Mouse (Mus musculus): Measurements from ENCODE around the gene Rnf186. TPM values are rescaled to one million over a fixed set of nuclear protein-coding genes. Genes with fewer than 3 reads are reported as not detected.

Gene Rnf186
- polyA plus RNA-seq (2015; fragmentation: Nextera tagmentation; extraction: Ambion mirVana): not detected in 2 replicates

DNA sequence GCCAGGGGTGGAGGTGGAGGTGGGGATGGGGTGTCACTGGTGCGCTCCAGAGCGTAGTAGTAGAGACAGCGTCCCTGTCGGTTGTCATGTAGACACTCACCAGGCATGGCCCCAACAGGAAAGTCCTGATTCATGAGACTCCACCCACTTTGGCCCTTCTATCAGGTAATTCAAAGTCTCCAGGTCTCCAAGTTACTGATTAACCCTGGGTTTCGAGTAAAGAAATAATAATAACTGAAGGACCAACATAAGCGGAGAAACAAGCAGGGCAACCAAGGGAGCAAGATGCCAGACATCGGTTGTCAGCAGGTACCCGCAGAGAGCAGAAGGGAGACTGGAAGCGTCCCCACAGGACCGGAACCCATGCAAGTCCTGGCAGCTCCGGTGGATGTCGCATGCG, at the start of gene Rnf186:
TSS of gene Rnf186 (plus strand) at position 247 of the 400 bp plus-strand sequence.
- Histone ChIP-seq H3K4me1 (ENCODE audit: control insufficient read depth, insufficient read depth, low read depth, low read length) (0 out of 2 replicates have a peak, but pooled peaks cover under 1% of the 10 kb centered on the region), H3K9me3 (ENCODE audit: control insufficient read depth, low read length) (no peaks in the 10 kb centered on the region), H3K4me2 (ENCODE audit: low read length) (no peak within 1 kb of the TSS), H3K4me3 (ENCODE audit: low read length) (no peak within 1 kb of the TSS), H3K27me3 (replicated peaks; ENCODE audit: control insufficient read depth, insufficient read depth, low read length) (no peaks in the 10 kb centered on the region), H3K9ac (ENCODE audit: low read depth, low read length) (no peak within 1 kb of the TSS), H3K36me3 (ENCODE audit: control insufficient read depth, insufficient read depth, low read length) (no peaks in the 10 kb centered on the region), H3K27ac (ENCODE audit: low read depth, low read length) (no peak within 1 kb of the TSS)
- no peak for ATAC-seq
- 90% methylated on average over 13 of the region's 13 CpGs for WGBS

DNA sequence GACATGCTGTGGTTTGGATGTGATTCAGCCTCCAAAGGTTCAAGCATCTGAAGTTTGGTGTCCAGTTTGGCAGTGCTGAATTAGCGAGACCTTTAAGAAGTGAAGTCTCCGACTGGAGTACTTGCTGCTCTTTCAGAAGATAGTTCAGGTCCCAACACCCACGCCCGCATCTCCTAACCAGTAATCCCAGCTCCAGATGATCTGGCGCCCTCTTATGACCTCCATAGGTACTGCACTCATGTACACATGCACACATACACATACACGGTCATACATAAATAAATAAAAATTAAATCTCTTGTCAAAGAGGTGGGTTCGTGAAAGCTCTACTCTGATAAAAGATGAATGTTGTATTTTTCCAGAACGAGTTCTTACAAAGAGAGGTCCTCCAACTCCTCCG, 49.6 kb upstream of the Rnf186 start:
- Histone ChIP-seq H3K27me3 (replicated peaks; ENCODE audit: control insufficient read depth, insufficient read depth, low read length) (no peaks in the 10 kb centered on the region), H3K27ac (ENCODE audit: low read depth, low read length) (no peak overlapping the region), H3K36me3 (ENCODE audit: control insufficient read depth, insufficient read depth, low read length) (no peaks in the 10 kb centered on the region), H3K4me3 (ENCODE audit: low read length) (no peak overlapping the region), H3K4me1 (ENCODE audit: control insufficient read depth, insufficient read depth, low read depth, low read length) (peaks cover 14% of the 10 kb centered on the region), H3K9ac (ENCODE audit: low read depth, low read length) (no peak overlapping the region), H3K4me2 (ENCODE audit: low read length) (no peak overlapping the region), H3K9me3 (ENCODE audit: control insufficient read depth, low read length) (no peaks in the 10 kb centered on the region)
- 88% methylated on average over 9 of the region's 9 CpGs for WGBS
- ATAC-seq: no peak

DNA sequence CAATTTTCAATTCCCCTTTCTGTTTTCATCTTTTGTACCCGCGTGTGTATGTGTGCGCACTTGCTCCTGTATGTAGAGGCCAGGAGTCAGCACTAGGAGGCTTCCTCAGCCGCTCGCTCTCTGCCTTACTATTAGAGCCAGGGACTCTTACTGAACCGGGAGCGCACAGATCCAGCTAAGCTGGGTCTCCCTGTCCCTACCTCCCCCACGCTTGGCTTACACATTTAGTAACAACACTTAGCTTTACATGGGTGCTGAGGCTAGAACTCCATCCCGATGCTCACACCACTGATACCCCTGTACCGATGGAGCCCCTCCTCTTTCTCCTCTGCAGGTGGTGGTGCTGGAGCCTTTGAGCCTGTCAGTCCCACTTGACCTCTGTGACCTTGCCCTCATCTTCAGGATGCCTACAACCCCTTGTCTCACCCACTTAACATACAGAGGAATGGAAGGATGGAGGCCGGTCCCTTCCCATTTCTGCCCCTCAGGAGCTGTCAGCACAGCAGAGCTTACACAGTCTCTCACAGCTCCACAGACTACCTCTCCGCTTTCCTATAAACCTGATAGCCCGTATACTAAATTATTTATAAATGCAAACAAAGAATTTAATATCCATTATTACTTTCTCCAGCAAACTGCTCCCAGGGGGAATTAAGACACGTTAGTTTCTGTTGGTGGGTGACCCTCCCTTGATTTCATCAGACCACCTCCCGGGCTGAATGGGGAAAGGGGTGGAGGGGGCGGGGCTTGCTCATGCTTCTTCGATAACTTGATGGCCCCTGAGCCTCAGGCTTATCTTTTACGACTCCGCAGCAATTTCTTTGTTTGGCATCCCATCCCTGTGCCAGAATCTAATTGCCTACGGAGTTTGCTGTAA, 45.4 kb upstream of the Rnf186 start:
- Histone ChIP-seq H3K4me2 (ENCODE audit: low read length) (peak overlapping the region; percentile 62), H3K27ac (ENCODE audit: low read depth, low read length) (no peak overlapping the region)
- peak; percentile 59 for ATAC-seq

DNA sequence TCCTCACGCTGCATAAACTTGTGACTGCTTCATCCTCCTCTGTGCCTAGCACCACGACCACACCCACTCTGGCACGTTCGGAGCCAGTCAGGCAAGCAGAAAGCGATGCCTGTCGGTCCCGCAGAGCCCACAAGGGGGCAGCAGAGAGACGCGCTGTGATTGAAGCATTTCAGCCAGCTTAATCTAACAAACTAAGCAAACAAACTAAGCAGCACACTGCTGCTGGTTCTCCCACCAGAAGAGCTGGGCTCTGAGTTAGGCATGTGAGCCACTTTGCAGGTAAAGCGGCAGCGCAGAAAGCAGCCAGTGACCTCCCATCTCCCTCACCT, 44.8 kb upstream of the Rnf186 start:
- no peak overlapping the region for H3K27ac ChIP-seq (ENCODE audit: low read depth, low read length)
- H3K4me3 ChIP-seq (ENCODE audit: low read length): peak overlapping the region; percentile 36
- ATAC-seq: peak; percentile 88
- H3K9ac ChIP-seq (ENCODE audit: low read depth, low read length): peak overlapping the region; percentile 57
- 2% methylated on average over 11 of the region's 11 CpGs for WGBS
- H3K27me3 ChIP-seq (replicated peaks; ENCODE audit: control insufficient read depth, insufficient read depth, low read length): no peaks in the 10 kb centered on the region
- no peaks in the 10 kb centered on the region for H3K9me3 ChIP-seq (ENCODE audit: control insufficient read depth, low read length)
- no peaks in the 10 kb centered on the region for H3K36me3 ChIP-seq (ENCODE audit: control insufficient read depth, insufficient read depth, low read length)
- H3K4me2 ChIP-seq (ENCODE audit: low read length): peak overlapping the region; percentile 62
- peaks cover 6% of the 10 kb centered on the region for H3K4me1 ChIP-seq (ENCODE audit: control insufficient read depth, insufficient read depth, low read depth, low read length)

More for the DNA sequence above, 45.4 kb upstream of the Rnf186 start:
- H3K9me3 ChIP-seq (ENCODE audit: control insufficient read depth, low read length): no peaks in the 10 kb centered on the region
- peak overlapping the region; percentile 36 for H3K4me3 ChIP-seq (ENCODE audit: low read length)
- no peaks in the 10 kb centered on the region for H3K27me3 ChIP-seq (replicated peaks; ENCODE audit: control insufficient read depth, insufficient read depth, low read length)
- 32% methylated on average over 20 of the region's 20 CpGs for WGBS
- no peaks in the 10 kb centered on the region for H3K36me3 ChIP-seq (ENCODE audit: control insufficient read depth, insufficient read depth, low read length)
- H3K4me1 ChIP-seq (ENCODE audit: control insufficient read depth, insufficient read depth, low read depth, low read length): peaks cover 6% of the 10 kb centered on the region
- peak overlapping the region; percentile 57 for H3K9ac ChIP-seq (ENCODE audit: low read depth, low read length)

DNA sequence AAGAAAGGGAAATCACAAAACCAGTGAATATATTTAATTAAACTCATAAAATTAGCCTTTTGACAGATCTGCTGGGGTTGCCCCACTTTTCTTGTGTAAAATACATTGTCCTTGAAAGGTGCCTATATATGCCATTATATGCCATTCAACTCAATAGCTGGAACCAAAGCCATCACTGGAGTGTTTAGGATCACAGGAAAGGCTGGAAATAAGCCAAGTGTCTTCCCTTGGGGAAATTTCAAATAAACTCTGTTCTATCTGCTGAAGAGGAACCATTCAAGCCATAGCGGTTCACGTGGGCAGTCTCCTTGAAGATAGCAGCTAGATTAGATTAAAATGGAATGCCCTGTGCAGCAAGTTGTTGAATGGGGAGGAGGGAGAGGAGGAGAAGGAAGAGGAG, 41.4 kb upstream of the Rnf186 start:
- peaks cover 6% of the 10 kb centered on the region for H3K4me1 ChIP-seq (ENCODE audit: control insufficient read depth, insufficient read depth, low read depth, low read length)
- H3K9me3 ChIP-seq (ENCODE audit: control insufficient read depth, low read length): no peaks in the 10 kb centered on the region
- no peak for ATAC-seq
- 54% methylated on average over 2 of the region's 2 CpGs for WGBS
- no peak overlapping the region for H3K4me2 ChIP-seq (ENCODE audit: low read length)
- no peaks in the 10 kb centered on the region for H3K36me3 ChIP-seq (ENCODE audit: control insufficient read depth, insufficient read depth, low read length)
- H3K27me3 ChIP-seq (replicated peaks; ENCODE audit: control insufficient read depth, insufficient read depth, low read length): no peaks in the 10 kb centered on the region
- no peak overlapping the region for H3K4me3 ChIP-seq (ENCODE audit: low read length)
- no peak overlapping the region for H3K27ac ChIP-seq (ENCODE audit: low read depth, low read length)
- H3K9ac ChIP-seq (ENCODE audit: low read depth, low read length): no peak overlapping the region

DNA sequence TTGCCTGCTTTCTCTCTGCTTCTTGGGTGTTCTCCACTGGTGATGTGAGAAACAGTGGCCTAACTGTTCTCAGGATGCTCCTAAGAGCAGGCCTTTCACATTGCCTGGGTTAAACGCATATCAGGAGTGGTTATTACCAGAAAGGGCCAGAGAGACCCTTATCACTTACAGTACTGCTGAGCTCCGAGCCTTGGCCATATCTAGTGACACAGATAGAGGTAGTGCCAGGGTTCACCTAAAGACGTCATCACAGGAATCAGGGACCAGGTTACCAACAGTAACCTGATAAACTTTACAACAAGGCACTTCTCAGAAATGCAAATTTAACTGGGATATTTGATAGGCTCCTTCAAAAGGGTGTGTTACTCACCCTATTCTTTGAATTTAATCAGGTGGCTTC, 33.0 kb upstream of the Rnf186 start:
- no peaks in the 10 kb centered on the region for H3K36me3 ChIP-seq (ENCODE audit: control insufficient read depth, insufficient read depth, low read length)
- H3K4me1 ChIP-seq (ENCODE audit: control insufficient read depth, insufficient read depth, low read depth, low read length): no peaks in the 10 kb centered on the region
- no peak for ATAC-seq
- 86% methylated on average over 3 of the region's 3 CpGs for WGBS
- no peak overlapping the region for H3K4me3 ChIP-seq (ENCODE audit: low read length)
- no peak overlapping the region for H3K4me2 ChIP-seq (ENCODE audit: low read length)
- no peak overlapping the region for H3K9ac ChIP-seq (ENCODE audit: low read depth, low read length)
- H3K9me3 ChIP-seq (ENCODE audit: control insufficient read depth, low read length): no peaks in the 10 kb centered on the region
- no peak overlapping the region for H3K27ac ChIP-seq (ENCODE audit: low read depth, low read length)
- no peaks in the 10 kb centered on the region for H3K27me3 ChIP-seq (replicated peaks; ENCODE audit: control insufficient read depth, insufficient read depth, low read length)

DNA sequence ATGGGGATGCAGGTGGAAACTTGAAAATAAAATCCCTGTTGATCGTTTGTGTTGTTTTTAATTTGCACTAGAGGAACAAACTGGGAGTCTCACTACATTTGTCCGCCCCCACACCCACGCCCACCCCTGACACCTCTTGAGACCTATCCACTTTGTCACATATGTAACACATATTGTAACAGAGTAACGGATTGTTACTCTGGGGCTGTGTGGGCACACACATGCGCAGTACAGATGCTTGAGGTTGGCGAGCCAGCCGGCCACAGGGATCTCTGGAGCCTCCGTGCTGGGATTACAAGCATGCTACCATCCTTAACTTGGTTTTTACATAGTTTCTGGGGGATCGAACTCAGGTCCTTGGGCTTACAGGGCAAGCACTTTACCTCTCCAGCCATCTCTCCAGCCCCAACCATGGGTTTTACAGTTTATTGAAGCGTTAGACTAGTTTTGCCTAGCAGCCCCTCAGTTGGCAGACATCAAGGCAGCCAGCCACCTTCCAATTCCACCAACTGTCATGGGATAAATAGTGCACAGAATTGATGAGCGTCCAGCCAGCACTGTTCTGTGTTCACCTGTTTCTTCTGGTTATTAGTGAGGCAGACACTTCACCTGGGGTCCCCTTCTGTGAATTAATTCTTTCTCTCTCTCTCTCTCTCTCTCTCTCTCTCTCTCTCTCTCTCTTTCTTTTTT, 32.3 kb upstream of the Rnf186 start:
- no peaks in the 10 kb centered on the region for H3K9me3 ChIP-seq (ENCODE audit: control insufficient read depth, low read length)
- no peaks in the 10 kb centered on the region for H3K4me1 ChIP-seq (ENCODE audit: control insufficient read depth, insufficient read depth, low read depth, low read length)
- ATAC-seq: no peak
- H3K9ac ChIP-seq (ENCODE audit: low read depth, low read length): no peak overlapping the region
- no peak overlapping the region for H3K27ac ChIP-seq (ENCODE audit: low read depth, low read length)
- H3K36me3 ChIP-seq (ENCODE audit: control insufficient read depth, insufficient read depth, low read length): no peaks in the 10 kb centered on the region
- no peak overlapping the region for H3K4me2 ChIP-seq (ENCODE audit: low read length)
- 87% methylated on average over 11 of the region's 11 CpGs for WGBS
- H3K27me3 ChIP-seq (replicated peaks; ENCODE audit: control insufficient read depth, insufficient read depth, low read length): no peaks in the 10 kb centered on the region
- H3K4me3 ChIP-seq (ENCODE audit: low read length): no peak overlapping the region

DNA sequence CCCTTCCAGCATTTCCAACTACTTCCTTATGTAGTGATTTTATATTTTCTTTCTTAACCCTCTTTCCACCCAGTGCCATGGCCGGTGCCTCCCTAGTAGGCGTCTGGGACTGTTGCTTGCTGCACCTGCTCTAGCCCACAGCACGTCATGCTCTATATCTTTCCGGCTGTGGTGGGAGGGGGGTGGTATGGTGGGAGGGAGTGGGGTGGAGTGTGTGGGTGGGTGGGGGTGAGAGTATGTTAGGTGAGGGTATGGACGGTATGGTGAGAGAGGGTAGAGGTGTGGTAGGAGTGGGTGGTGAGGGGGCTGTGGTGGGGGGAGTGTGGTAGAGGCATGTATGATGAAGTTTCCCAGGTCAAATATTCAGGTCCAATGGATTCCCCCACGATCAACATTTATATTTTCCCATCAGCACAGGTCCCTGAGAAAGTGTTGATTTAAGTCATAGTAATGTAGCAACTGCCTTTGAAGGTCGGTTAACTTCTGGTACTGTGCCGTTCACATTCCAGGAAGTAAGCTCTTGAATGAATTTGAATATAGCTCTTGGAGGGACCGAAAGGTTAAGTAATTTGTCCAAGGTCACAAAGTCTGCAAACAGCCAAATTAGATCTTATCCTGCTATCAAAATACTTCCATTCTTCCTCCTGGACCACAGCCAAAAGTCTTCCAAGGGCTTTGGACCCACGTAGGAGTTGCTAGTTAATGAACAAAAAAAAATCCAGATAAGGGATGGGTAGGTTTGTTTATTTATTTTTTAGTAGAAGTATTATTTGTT, 28.2 kb upstream of the Rnf186 start:
- 78% methylated on average over 10 of the region's 10 CpGs for WGBS
- no peak for ATAC-seq
- H3K9me3 ChIP-seq (ENCODE audit: control insufficient read depth, low read length): no peaks in the 10 kb centered on the region
- no peak overlapping the region for H3K4me2 ChIP-seq (ENCODE audit: low read length)
- no peak overlapping the region for H3K9ac ChIP-seq (ENCODE audit: low read depth, low read length)
- no peak overlapping the region for H3K27ac ChIP-seq (ENCODE audit: low read depth, low read length)
- H3K27me3 ChIP-seq (replicated peaks; ENCODE audit: control insufficient read depth, insufficient read depth, low read length): no peaks in the 10 kb centered on the region
- no peak overlapping the region for H3K4me3 ChIP-seq (ENCODE audit: low read length)
- no peaks in the 10 kb centered on the region for H3K36me3 ChIP-seq (ENCODE audit: control insufficient read depth, insufficient read depth, low read length)
- no peaks in the 10 kb centered on the region for H3K4me1 ChIP-seq (ENCODE audit: control insufficient read depth, insufficient read depth, low read depth, low read length)

DNA sequence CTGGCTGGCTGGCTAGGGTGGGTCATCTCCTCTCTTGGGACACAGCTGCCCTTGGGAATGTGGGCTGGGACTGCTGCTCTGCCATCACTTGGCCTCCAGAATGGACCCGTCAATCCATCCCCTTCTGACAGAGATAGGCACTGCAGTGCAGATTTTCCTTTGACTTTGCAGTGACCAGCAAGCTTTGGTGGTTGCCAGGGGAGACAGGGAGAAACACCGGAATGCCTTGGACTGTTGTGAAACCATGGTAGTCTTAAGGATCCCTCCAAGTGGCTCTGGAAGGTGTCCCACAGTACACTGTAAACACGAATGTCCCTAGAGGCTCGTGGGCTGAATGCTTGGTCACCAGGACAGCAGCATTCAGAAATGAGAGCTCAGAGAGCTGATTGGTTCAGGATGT, 27.4 kb upstream of the Rnf186 start:
- H3K9ac ChIP-seq (ENCODE audit: low read depth, low read length): no peak overlapping the region
- no peak overlapping the region for H3K4me3 ChIP-seq (ENCODE audit: low read length)
- 47% methylated on average over 4 of the region's 4 CpGs for WGBS
- no peaks in the 10 kb centered on the region for H3K4me1 ChIP-seq (ENCODE audit: control insufficient read depth, insufficient read depth, low read depth, low read length)
- no peak overlapping the region for H3K4me2 ChIP-seq (ENCODE audit: low read length)
- H3K36me3 ChIP-seq (ENCODE audit: control insufficient read depth, insufficient read depth, low read length): no peaks in the 10 kb centered on the region
- no peak overlapping the region for H3K27ac ChIP-seq (ENCODE audit: low read depth, low read length)
- no peaks in the 10 kb centered on the region for H3K27me3 ChIP-seq (replicated peaks; ENCODE audit: control insufficient read depth, insufficient read depth, low read length)
- H3K9me3 ChIP-seq (ENCODE audit: control insufficient read depth, low read length): no peaks in the 10 kb centered on the region
- ATAC-seq: no peak

Measured in hindbrain, embryonic 16.5 days (tissue).